Mouse (Mus musculus) midbrain, embryonic 16.5 days (tissue): ENCODE measurements around the gene Emsy. TPM values are rescaled to one million over a fixed set of nuclear protein-coding genes. Genes with fewer than 3 reads are reported as not detected.

ENCODE experiments used
- ATAC-seq: fragments of 200-750 bp; cut with Nextera tagmentation; 2 replicates; pipeline ENCODE4 v1.8.0; 2017; ENCODE audit warnings: moderate TSS enrichment
- H3K27ac ChIP-seq: fragments of 300-500 bp; sonication (generic); 2 replicates; pipeline ENCODE4 v1.5.1; 2014; ENCODE audit warnings: mild to moderate bottlenecking, low read length, mixed read lengths
- H3K27me3 ChIP-seq: fragments of 300-500 bp; sonication (generic); 2 replicates; pipeline ENCODE4 v1.6.1; 2014; ENCODE audit warnings: low read depth, low read length, mixed read lengths; ENCODE audit not compliant: control insufficient read depth, insufficient read depth
- H3K36me3 ChIP-seq: fragments of 300-500 bp; sonication (generic); 2 replicates; pipeline ENCODE4 v1.6.1; 2014; ENCODE audit warnings: mild to moderate bottlenecking, low read length, moderate library complexity, mixed read lengths; ENCODE audit not compliant: control insufficient read depth, insufficient read depth
- H3K4me1 ChIP-seq: fragments of 300-500 bp; sonication (generic); 2 replicates; pipeline ENCODE4 v1.6.1; 2014; ENCODE audit warnings: mild to moderate bottlenecking, low read length, mixed read lengths; ENCODE audit not compliant: control insufficient read depth, insufficient read depth
- H3K4me2 ChIP-seq: fragments of 300-500 bp; sonication (generic); 2 replicates; pipeline ENCODE4 v1.6.1; 2014; ENCODE audit warnings: mild to moderate bottlenecking, low read length, mixed read lengths
- H3K4me3 ChIP-seq: fragments of 300-500 bp; sonication (generic); 2 replicates; pipeline ENCODE4 v1.5.1; 2014; ENCODE audit warnings: low read depth, mild to moderate bottlenecking, low read length, moderate library complexity, mixed read lengths
- H3K9ac ChIP-seq: fragments of 300-500 bp; sonication (generic); 2 replicates; pipeline ENCODE4 v1.6.1; 2014; ENCODE audit warnings: low read depth, low read length, mixed read lengths
- H3K9me3 ChIP-seq: fragments of 300-500 bp; sonication (generic); replicated peaks from 2 replicates; pipeline ENCODE4 v1.6.1; 2014; ENCODE audit warnings: mild to moderate bottlenecking, low read length, mixed read lengths; ENCODE audit not compliant: control insufficient read depth, poor library complexity, severe bottlenecking
- WGBS: fragments of 180-500 bp; shearing (Covaris S2); extraction: QIAGEN DNeasy Blood & Tissue Kit; methylation state at CpG from one replicate; pipeline ENCODE4 v1.1.7; 2014; 5-methylcytosine and 5-hydroxymethylcytosine counted together
- polyA plus RNA-seq: library from polyadenylated mRNA; unstranded; fragments of >200 nt; fragmentation: Nextera tagmentation; extraction: Ambion mirVana; gene quantifications from 2 replicates; pipeline ENCODE4 v1.2.1, GENCODE M21; 2015

The Emsy gene
- polyA plus RNA-seq, 1 experiment from 2014 or later = 40.0 TPM

DNA sequence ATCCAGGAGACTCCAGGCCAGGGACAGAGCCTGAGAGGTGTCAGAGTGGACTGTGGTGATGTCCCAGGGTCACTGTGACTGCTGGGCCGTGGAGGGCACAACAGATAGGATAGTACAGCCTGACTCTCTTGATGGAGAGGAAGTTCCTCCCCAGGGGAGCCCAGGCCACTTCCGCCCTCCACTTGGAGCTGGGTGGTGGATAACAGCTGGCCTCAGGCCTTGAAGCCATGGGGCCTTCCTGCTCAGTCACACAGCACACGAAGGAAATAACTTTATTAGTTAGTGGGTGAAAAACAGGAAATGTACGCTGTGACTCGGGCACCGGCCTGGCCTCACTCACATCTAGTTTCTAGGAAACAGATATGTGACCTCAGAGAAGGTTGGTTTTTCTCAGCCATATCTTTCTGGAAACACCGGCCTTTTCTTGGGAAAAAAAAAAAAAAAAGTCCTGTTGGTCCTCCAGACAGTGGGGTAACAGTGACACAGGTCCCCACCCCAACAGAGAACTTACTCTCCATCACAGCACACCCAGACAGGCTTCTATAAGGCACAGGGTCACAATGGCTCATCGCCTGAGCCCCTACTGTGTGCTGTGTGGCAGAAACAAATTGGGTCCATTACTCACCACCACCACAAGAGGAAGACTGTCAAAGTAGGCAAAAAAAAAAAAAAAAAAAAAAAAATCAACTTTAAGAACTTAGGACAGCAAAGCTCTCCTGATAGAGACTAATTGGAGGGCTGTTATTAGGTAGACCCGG is 91.8 kb downstream of the Emsy start:
- Histone ChIP-seq H3K36me3 (no peaks in the 10 kb centered on the region), H3K9ac (no peak overlapping the region), H3K4me3 (no peak overlapping the region), H3K9me3 (no peaks in the 10 kb centered on the region), H3K27ac (no peak overlapping the region), H3K27me3 (no peaks in the 10 kb centered on the region), H3K4me2 (no peak overlapping the region), H3K4me1 (no peaks in the 10 kb centered on the region)
- no peak for ATAC-seq
- 88% methylated on average over 9 of the region's 9 CpGs for WGBS

DNA sequence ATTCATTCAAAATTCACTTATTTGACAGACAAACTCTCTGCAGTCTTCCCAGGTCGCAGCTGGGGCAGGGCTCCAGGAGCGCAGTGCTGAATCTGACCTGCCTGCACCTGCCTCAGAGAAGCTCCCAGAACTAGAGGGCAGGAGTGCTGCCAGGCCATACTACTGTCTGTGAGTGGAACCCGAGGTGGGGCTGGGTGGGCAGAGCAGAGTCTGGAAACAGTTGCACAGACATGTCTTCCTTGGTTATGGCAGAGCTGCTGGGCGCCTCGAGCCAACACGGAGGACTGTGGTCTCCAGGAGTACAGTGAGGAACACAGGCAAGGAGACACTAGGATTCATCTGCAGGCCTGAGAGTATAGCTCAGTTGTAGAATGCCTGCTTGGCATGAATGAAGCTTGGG is 92.6 kb downstream of the Emsy start:
- 87% methylated on average over 6 of the region's 6 CpGs for WGBS
- ATAC-seq = no peak
- H3K9me3 ChIP-seq = no peaks in the 10 kb centered on the region
- no peaks in the 10 kb centered on the region for H3K27me3 ChIP-seq
- H3K27ac ChIP-seq = no peak overlapping the region
- no peaks in the 10 kb centered on the region for H3K36me3 ChIP-seq
- no peaks in the 10 kb centered on the region for H3K4me1 ChIP-seq
- H3K4me3 ChIP-seq = no peak overlapping the region
- H3K9ac ChIP-seq = no peak overlapping the region
- no peak overlapping the region for H3K4me2 ChIP-seq

GRCm38 (mm10) chr7:98562966-98563365 is 93.6 kb downstream of the Emsy start:
- WGBS = 77% methylated on average over 5 of the region's 5 CpGs
- Histone ChIP-seq H3K4me3 (no peak overlapping the region), H3K27me3 (no peaks in the 10 kb centered on the region)

DNA sequence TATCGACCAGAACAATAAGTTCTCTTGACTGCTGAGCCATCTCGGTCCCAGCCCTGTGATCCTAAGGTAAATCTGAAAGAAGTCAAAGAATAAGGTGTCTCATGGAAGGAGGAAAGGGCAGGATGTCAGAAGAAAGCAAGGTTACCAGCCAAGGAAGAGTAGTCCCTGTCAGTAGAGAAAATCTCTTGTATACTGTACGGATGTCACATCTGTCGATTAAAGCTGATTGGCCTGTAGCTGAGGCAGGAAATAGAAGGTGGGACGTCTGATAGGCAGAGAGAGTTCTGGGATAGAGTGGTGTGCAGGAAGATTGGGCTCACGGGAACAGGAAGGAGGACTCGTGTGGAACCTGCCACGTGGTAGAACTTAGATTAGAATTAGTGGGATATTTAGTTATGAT is 94.4 kb downstream of the Emsy start:
- no peaks in the 10 kb centered on the region for H3K9me3 ChIP-seq
- ATAC-seq = no peak
- no peak overlapping the region for H3K4me3 ChIP-seq
- H3K27me3 ChIP-seq = no peaks in the 10 kb centered on the region
- H3K9ac ChIP-seq = no peak overlapping the region
- no peaks in the 10 kb centered on the region for H3K4me1 ChIP-seq
- H3K27ac ChIP-seq = no peak overlapping the region
- H3K36me3 ChIP-seq = no peaks in the 10 kb centered on the region
- no peak overlapping the region for H3K4me2 ChIP-seq
- WGBS = 86% methylated on average over 8 of the region's 8 CpGs

More at GRCm38 (mm10) chr7:98562966-98563365, 93.6 kb downstream of the Emsy start:
- Histone ChIP-seq H3K27ac (no peak overlapping the region), H3K4me2 (no peak overlapping the region), H3K9me3 (no peaks in the 10 kb centered on the region), H3K36me3 (no peaks in the 10 kb centered on the region), H3K4me1 (no peaks in the 10 kb centered on the region), H3K9ac (no peak overlapping the region)
- no peak for ATAC-seq

GRCm38 (mm10) chr7:98561556-98562164 is 94.9 kb downstream of the Emsy start:
- 84% methylated on average over 12 of the region's 12 CpGs for WGBS
- H3K9ac ChIP-seq = no peak overlapping the region
- no peak overlapping the region for H3K4me3 ChIP-seq
- no peak overlapping the region for H3K4me2 ChIP-seq
- no peak for ATAC-seq
- H3K27ac ChIP-seq = no peak overlapping the region
- H3K27me3 ChIP-seq = no peaks in the 10 kb centered on the region
- no peaks in the 10 kb centered on the region for H3K36me3 ChIP-seq
- H3K4me1 ChIP-seq = no peaks in the 10 kb centered on the region
- H3K9me3 ChIP-seq = no peaks in the 10 kb centered on the region

DNA sequence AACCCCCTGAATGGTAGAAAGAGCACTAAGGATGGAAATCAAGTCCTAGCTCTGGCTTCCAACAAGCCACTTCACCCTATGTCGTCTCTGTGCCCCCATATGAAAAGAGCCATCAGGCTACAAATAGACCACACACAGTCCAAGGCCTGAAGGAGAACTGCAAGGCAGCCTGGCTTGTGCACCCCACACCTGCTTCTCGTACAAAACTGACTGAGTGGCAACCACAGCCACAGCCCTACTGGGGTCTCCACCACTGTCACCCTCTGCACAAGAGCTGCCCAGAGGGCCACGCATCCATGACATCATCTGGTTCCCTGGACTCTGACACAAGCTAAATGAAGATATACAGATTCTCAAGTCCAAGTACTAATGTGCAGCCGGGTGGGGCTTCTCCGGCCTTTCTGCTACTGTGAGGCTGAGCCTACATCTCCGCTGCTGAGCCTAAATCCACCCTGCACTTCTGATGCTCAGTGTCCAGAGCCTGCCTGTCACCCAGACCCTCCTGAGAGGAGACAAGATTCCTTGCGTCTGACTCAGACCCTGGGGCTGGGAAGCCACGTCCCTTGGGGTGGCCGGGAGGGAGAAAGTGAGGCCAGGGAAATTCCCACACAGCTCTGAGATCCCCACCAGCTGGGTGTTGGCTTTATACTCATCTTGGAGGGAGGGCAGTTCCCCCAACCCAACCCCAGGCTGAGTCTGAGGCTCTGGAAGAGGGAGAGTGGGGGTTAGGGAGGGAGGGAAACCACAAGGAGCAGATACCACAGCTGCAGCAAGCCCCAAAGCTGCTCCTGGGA is 98.3 kb downstream of the Emsy start:
- no peaks in the 10 kb centered on the region for H3K9me3 ChIP-seq
- H3K4me2 ChIP-seq = no peak overlapping the region
- no peaks in the 10 kb centered on the region for H3K36me3 ChIP-seq
- WGBS = 73% methylated on average over 9 of the region's 9 CpGs
- H3K4me3 ChIP-seq = no peak overlapping the region
- no peak overlapping the region for H3K27ac ChIP-seq
- H3K9ac ChIP-seq = no peak overlapping the region
- H3K4me1 ChIP-seq = no peaks in the 10 kb centered on the region
- no peak for ATAC-seq
- no peaks in the 10 kb centered on the region for H3K27me3 ChIP-seq

- 87% methylated on average over 6 of the region's 6 CpGs for WGBS
- Histone ChIP-seq H3K36me3 (no peaks in the 10 kb centered on the region), H3K4me2 (no peak overlapping the region), H3K4me3 (no peak overlapping the region), H3K9me3 (no peaks in the 10 kb centered on the region), H3K9ac (no peak overlapping the region), H3K27me3 (no peaks in the 10 kb centered on the region), H3K27ac (no peak overlapping the region), H3K4me1 (no peaks in the 10 kb centered on the region)
- no peak for ATAC-seq
Observed at GRCm38 (mm10) chr7:98556767-98557394, 99.7 kb downstream of the Emsy start.

DNA sequence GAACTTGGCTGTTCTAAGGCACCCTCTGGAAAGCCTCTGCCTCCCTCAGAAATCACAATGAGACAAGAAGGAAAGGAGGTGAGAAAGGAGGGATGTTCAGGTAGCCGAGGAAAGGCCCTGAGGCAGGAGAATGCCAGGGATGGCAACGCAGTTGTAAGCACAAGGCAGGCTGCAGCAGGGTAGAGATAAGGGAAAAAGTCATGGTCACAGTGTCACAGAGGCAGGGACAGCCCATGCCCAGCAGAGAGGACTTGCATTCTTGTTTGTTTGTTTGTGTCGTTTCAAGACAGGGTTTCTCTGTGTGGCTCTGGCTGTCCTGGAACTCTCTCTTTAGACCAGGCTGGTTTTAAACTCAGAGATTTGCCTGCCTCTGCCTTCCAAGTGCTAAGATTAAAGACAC is 105.5 kb downstream of the Emsy start:
- Histone ChIP-seq H3K27me3 (no peaks in the 10 kb centered on the region), H3K27ac (no peak overlapping the region), H3K4me2 (no peak overlapping the region), H3K36me3 (no peaks in the 10 kb centered on the region), H3K4me1 (no peaks in the 10 kb centered on the region), H3K4me3 (no peak overlapping the region), H3K9me3 (no peaks in the 10 kb centered on the region), H3K9ac (no peak overlapping the region)
- WGBS = 82% methylated on average over 3 of the region's 3 CpGs
- ATAC-seq = no peak
